Mouse (Mus musculus) liver, postnatal 0 days (tissue): Measurements from ENCODE around the gene Map2k3.

Experiments used
- CTCF ChIP-seq: sonication (generic); IDR thresholded peaks from 2 replicates; pipeline ENCODE4 v1.5.1; 2016; ENCODE audit warnings: antibody characterized with exemption, low read depth
- EP300 ChIP-seq: IDR thresholded peaks from 2 replicates; pipeline ENCODE4 v1.6.1; 2016; ENCODE audit warnings: antibody characterized with exemption, low read depth, mild to moderate bottlenecking

DNA sequence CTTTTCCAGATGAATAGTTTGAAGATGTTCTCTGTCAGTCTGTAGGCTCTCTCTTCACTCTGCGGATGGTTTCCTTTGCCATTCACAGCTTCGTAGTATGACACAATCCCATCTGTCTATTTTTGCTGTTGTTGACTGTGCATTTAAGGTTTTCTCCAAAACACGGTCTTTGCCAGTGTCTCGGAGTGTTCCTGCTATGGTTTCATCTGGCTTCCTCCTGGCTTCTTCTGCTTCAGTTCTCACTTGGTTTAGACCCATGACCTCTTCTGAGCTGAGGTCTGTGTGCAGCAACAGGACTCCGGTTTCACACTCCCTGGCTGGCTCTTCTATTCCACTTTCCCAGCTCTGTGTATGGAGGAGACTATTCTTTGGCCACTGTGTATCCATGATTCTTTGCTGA is 30.9 kb downstream of the Map2k3 start:
- no peak for TF ChIP-seq CTCF
- no peak for TF ChIP-seq EP300
